Mouse (Mus musculus): ENCODE measurements around the gene Idh1. TPM values are rescaled to one million over a fixed set of nuclear protein-coding genes. Genes with fewer than 3 reads are reported as not detected.

Gene Idh1
- total RNA-seq, 1 experiment from 2014 or later, result 945 TPM

DNA sequence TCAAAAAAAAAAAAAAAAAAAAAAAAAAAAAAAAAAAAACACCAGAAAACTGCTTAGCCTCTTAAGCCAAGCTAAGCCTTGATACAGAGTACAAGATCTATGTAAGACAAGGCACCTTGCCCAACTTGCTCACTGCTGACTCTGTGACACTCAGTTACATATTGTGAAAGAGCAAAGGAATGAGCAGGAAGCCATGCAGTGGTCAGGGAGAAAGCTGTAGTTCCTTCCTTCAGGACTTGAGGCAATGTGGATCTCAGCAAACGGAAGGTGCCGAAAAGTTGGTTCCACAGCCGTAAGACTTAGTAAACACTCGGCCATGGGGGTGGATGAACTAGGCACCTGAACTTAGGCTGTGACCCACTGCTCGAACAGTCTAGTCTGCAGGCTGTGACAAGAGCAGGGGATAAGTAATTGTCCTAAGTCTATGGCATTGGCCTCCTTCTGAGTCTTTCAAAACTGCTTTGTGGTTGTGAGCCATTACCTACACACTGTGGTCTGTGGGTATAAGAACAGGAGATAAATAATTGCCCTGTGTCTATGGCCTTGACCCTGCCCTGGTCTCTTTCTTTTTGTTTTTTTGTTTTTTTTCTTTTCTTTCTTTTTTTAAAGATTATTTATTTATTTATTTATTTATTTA, 72.6 kb downstream of the Idh1 start:
- DNase-seq, result no peak

DNA sequence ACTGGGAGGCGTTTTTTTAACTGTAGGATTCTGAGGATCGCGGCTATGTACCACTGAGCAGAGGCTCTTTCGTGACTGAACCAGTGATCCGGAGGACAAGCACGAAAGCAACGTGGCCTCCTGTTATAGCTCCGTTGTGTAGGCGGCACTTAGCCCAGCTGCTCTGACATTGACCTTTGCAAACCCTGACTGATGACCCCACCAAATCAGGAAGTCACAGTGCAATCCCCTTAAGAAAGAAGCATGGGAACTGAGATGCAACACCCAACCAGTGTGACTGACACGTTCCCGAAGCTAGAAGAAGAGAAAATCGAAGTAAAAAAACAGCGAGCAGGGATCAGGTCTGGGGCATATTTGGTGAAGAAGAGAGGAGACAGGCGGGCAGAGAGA, 73.5 kb downstream of the Idh1 start:
- DNase-seq, result no peak

GRCm38 (mm10) chr1:65112031-65112806, 74.1 kb downstream of the Idh1 start:
- peak; percentile 69 for DNase-seq

GRCm38 (mm10) chr1:65109756-65110435, 76.4 kb downstream of the Idh1 start:
- DNase-seq, result no peak

GRCm38 (mm10) chr1:65109196-65109595, 77.1 kb downstream of the Idh1 start:
- no peak for DNase-seq

Other genes starting within 250 kb of the Idh1 start
- gene Plekhm3, start 229.7 kb downstream of the Idh1 start, total RNA-seq (2021), result 20.7 and 23.6 TPM in 2 replicates
- gene Akr1cl, start 153.7 kb downstream of the Idh1 start, total RNA-seq (2021), result 1,366 and 2,446 TPM in 2 replicates
- 0.49 TPM in 1 of 2 replicates, not detected in the other for gene Cryge, start 135.4 kb downstream of the Idh1 start, total RNA-seq (2021)
- not detected in 2 replicates for gene Crygd, start 123.0 kb downstream of the Idh1 start, total RNA-seq (2021)
- not detected in 2 replicates for gene Crygc, start 112.8 kb downstream of the Idh1 start, total RNA-seq (2021)
- not detected in 2 replicates for gene Crygb, start 104.2 kb downstream of the Idh1 start, total RNA-seq (2021)
- gene Cryga, start 83.1 kb downstream of the Idh1 start, total RNA-seq (2021), result not detected in 2 replicates
- not detected in 2 replicates for gene Gm28845, start 66.9 kb downstream of the Idh1 start, total RNA-seq (2021)
- gene D630023F18Rik, start 63.3 kb downstream of the Idh1 start, total RNA-seq (2021), result not detected in 2 replicates
- 33.8 and 36.8 TPM in 2 replicates for gene Pikfyve, start 183 bp upstream of the Idh1 start, total RNA-seq (2021)
- not detected in 2 replicates for gene Pth2r, start 95.6 kb upstream of the Idh1 start, total RNA-seq (2021)